Mouse (Mus musculus) 3T3-L1 (cell line): ENCODE results near the gene Klk10.

Source experiments
- DNase-seq: peaks from one replicate; pipeline ENCODE4 v3.0.0-alpha.2; 2015; ENCODE audit warnings: low read depth, low spot score

Gene Klk10

DNA sequence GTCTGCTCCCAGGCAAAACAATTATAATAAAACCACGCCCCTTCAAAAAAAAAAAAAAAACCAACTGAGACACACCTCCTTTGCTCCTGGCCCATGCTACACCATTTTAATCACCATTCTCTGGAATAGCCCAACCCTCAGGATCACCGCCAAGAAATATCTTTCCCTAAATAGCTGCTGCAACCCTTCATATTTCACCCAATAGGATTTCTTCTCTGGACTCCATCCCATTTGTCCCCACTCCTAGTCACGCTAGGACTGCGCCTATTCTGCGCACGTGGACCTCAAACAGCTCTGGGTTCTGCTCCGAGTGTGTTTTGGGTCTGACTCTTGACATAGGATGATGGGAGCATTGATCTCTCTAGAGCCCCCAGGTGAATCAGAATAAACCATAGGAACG lies 15.5 kb downstream of the Klk10 start:
- no peak for DNase-seq

DNA sequence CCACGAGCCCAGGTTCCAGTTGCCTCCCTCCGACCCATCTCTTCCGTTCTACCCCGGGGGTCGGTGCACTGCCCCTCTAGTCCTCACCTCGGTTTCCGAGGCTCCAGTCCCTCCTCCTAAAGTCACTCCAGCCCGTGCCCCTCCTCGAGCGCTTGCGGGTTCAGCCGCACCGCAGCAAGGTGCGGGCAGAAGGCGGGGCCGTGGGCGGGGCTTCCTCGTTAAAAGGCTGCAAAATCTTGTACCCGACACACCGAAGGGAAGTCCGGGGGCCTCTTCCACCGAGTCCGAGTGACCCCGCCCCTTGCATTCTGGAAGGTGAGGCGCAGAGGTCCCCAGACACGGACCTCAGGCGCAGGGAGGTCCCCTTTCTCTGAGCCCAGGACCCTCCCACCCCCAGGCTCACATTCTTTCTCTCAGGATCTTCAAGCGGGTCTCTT lies 16.5 kb downstream of the Klk10 start, which contains the start of gene Klk8:
TSS of gene Klk8 (plus strand) at position 245 of the 437 bp plus-strand sequence.
- no peak for DNase-seq

DNA sequence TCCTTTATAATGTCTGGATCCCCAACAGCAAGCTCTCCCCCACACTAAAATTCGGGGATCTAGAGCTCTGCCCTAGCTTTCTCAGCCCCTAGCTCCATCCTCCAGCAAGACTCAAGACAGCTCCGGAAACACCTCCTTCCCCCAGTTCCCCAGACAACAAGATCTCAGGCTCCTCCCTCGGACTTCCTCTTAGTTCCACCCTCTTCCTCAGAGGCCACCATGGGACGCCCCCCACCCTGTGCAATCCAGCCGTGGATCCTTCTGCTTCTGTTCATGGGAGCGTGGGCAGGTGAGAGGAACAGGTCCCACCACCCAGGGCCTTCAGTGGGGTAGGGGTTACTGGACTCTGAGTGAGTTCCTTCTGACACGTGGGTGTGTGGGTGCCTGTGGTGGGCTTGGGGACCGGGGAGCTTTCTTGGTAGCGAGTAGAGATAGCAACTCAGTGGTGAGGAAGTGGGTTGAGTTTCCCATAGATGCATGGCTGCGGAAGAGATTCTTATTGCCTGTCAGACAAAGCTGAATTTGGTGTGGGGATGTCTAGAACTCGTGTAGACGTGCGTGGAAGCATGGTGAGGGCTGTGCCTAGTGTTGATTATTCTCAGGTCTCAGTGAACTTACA lies 17.1 kb downstream of the Klk10 start:
- no peak for DNase-seq

DNA sequence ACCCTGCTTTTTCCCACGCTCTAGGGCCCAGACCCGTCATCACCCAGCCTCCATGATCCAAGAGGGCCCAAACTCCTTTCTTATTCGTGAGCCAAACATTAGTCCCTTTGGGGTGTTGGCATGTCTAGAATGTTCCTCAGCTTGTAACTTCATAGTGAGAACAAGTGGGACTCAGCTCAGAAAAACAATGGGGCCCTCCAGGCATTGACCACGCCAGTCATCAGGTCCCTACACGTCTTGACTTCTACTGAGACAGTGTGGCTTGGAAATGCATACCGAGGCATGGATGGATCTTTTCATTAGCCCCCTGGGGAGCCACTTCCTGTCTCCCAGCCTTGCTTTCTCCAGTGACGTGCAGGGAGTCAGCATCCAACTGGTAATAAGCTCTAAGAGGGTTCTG lies 19.0 kb downstream of the Klk10 start:
- no peak for DNase-seq

DNA sequence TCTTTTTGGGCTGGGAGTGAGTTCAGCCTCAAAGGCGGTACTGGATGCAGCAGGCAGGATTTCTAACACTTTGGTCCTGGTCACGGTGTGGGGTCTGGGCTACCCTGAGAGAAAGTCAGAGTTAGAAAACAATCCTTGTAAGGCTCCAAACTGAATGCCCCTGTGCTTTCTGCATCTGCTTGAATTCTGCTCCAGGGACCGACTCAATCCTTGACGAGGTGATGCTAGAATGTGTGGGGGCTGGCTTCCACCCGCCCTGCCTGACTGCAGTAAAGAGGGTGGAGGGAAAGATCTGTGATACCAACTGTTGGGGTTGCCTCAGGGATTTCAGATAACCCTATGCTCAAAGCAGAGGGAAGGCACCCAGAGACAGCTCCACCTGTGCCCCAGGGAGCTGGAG lies 30.2 kb downstream of the Klk10 start, which contains the start of gene Klk7:
TSS of gene Klk7 (plus strand) at position 301 of the 400 bp plus-strand sequence.
- DNase-seq = no peak

DNA sequence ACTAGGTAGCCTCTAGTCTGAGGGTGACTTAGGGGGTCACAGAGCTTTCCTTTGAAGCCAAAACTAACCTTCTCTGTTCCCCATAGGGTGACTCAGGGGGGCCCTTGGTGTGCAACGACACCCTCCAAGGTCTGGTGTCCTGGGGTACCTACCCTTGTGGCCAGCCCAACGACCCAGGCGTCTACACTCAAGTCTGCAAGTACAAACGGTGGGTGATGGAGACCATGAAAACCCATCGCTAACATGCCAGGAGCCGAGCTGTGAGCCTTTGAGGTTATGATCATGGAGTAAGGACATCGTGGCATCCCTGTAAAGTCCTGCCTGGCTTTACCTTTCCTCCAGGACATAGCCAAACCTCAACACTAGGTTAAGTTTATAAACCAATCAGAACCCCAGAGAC lies 34.4 kb downstream of the Klk10 start:
- DNase-seq = no peak

DNA sequence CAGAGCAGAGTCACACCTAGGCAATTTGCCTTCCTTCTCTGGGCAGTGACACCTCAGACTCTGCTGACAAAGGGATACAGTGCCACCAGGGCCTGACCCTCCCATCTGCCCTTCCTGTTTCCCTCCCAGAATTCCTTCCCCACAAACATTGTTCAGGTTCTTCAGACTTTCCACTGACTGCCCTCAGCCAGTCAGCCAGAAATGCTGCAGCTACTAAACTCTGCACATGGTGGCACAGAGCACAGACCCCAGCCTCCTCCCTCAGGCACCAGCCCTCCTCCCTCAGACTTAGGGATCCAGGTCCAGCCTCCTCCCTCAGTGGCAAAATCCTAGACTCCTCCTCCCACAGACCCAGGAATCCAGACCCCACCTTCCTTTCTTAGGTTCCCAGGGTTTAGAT lies 35.9 kb downstream of the Klk10 start:
- no peak for DNase-seq

DNA sequence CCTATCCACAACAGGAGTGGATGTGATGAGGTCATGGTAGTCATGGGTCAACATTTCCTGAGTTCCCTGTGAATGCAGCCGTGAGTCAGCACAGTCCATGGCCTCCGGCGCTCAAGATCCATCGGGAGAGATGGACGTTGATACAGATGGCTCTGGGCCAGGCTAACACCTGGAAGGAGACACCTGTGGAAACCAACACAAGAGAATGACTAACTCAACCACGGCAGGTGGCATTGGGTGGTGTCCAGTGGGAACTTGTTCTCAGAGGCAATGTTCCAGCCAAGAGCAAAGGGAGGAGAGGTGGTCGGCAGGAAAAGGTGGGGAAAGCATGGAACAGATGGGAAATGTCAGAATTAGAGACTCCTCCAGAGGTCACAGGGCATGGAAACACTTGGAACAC lies 40.7 kb downstream of the Klk10 start:
- DNase-seq = no peak

DNA sequence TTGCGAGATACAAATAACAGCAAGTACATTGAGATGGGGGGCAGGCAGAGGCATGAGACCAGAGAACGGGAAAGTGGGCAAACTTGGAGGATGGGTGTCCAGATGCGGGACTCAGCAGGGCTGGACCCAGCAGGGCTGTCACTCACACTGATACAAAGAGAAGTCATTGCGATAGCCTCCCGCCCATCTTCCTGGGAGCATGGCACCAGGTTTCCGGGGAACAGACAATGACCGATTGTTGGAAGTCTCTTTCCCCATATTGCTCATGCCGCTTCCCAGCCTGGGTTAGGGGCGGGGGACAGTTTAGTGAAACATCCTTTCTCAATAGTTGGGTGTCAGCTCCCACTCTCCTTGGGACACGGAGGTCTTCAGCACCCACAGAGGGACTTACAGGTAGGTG lies 43.4 kb downstream of the Klk10 start, which contains the start of gene Klk6:
TSS of gene Klk6 (plus strand) at position 301 of the 400 bp plus-strand sequence.
- DNase-seq = no peak

DNA sequence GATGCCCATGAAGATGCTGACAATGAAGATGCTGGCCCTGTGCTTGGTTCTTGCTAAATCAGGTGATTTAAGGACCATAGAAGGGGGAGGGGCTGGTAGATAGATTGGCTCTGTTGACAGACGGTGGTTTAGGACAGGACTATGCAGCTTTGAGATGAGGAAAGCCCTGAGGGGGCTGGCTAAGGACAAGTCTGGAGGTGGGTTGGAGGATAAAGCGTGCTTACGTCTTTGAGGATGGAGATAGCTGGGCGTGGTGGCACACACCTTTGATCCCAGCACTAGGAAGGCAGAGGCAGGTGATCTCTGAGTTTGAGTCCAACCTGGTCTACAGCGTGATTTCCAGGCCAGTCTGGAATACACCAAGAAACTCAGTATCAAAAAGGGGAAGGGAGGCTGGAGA lies 45.2 kb downstream of the Klk10 start:
- no peak for DNase-seq

DNA sequence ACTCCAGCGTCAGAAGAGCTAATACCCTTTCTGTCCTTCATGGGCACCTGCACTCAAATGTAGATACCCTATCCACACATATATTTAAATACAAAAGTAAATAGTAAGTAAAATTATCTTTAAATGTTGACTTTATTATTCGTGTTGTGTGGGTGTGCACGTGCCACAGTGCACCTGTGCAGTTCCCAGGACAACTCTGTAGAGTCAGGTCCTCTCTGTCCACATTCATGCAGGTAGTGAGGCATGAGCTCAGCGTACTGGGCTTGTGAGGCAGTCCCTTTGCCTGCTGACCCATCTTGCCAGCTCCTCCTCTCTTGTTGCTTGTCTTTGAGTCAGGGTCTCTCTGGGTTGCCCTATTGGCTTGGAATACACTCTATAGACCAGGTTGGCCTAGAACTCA lies 46.9 kb downstream of the Klk10 start:
- DNase-seq = no peak

DNA sequence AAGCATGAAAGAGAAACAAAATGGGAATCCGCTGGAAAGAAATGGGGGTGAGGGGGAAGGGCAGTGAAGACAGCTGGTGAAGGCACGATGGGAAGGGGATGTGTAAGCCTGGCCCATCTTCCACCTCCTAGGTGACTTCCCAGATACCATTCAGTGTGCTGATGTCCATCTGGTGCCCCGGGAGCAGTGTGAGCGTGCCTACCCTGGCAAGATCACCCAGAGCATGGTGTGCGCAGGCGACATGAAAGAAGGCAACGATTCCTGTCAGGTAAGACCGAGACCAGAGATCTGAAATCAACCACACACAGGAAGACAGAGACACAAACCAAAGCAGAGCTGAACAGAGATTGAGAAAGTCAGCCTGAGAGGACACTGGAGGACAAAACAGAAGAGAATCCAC lies 48.2 kb downstream of the Klk10 start:
- DNase-seq = no peak
